Mouse (Mus musculus) stomach, embryonic 14.5 days (tissue): Measurements from ENCODE around the gene Ces1c. TPM values are rescaled to one million over a fixed set of nuclear protein-coding genes. Genes with fewer than 3 reads are reported as not detected.
A peak's percentile ranks its signal among the peaks of the same experiment; 100 is the strongest.

ENCODE experiments used
- ATAC-seq: fragments of 200-750 bp; cut with Nextera tagmentation; 2 replicates; pipeline ENCODE4 v1.8.0; 2017; ENCODE audit warnings: low read depth, moderate TSS enrichment; ENCODE audit not compliant: insufficient number of reproducible peaks, insufficient read depth, low FRiP score
- H3K27ac ChIP-seq: fragments of 300-500 bp; sonication (generic); 2 replicates; pipeline ENCODE4 v1.5.1; 2014; ENCODE audit warnings: mild to moderate bottlenecking, low read length, moderate library complexity, mixed read lengths
- H3K27me3 ChIP-seq: fragments of 300-500 bp; sonication (generic); 2 replicates; pipeline ENCODE4 v1.6.1; 2014; ENCODE audit warnings: low read length, control low read depth, mixed read lengths; ENCODE audit not compliant: control insufficient read depth, insufficient read depth
- H3K36me3 ChIP-seq: fragments of 300-500 bp; sonication (generic); 2 replicates; pipeline ENCODE4 v1.6.1; 2014; ENCODE audit warnings: mild to moderate bottlenecking, control low read depth, low read length, moderate library complexity, mixed read lengths; ENCODE audit not compliant: control insufficient read depth, insufficient read depth
- H3K4me1 ChIP-seq: fragments of 300-500 bp; sonication (generic); 2 replicates; pipeline ENCODE4 v1.6.1; 2014; ENCODE audit warnings: low read length, control low read depth, mixed read lengths; ENCODE audit not compliant: control insufficient read depth, insufficient read depth
- H3K4me2 ChIP-seq: fragments of 300-500 bp; sonication (generic); replicated peaks from 2 replicates; pipeline ENCODE4 v1.6.1; 2014; ENCODE audit warnings: low read depth, low read length, control low read depth
- H3K4me3 ChIP-seq: fragments of 300-500 bp; sonication (generic); 2 replicates; pipeline ENCODE4 v1.5.1; 2014; ENCODE audit warnings: low read depth, low read length, control low read depth
- H3K9ac ChIP-seq: fragments of 300-500 bp; sonication (generic); replicated peaks from 2 replicates; pipeline ENCODE4 v1.6.1; 2014; ENCODE audit warnings: low read depth, mild to moderate bottlenecking, control low read depth, low read length, moderate library complexity, mixed read lengths
- H3K9me3 ChIP-seq: fragments of 300-500 bp; sonication (generic); 2 replicates; pipeline ENCODE4 v1.6.1; 2016; ENCODE audit warnings: low read depth, low read length, control low read depth; ENCODE audit not compliant: control insufficient read depth
- WGBS: fragments of 180-500 bp; shearing (Covaris S2); extraction: QIAGEN DNeasy Blood & Tissue Kit; methylation state at CpG from one replicate; pipeline ENCODE4 v1.1.7; 2014; 5-methylcytosine and 5-hydroxymethylcytosine counted together
- polyA plus RNA-seq: library from polyadenylated mRNA; unstranded; fragments of >200 nt; fragmentation: Nextera tagmentation; extraction: Ambion mirVana; gene quantifications from 2 replicates; pipeline ENCODE4 v1.2.1, GENCODE M21; 2014

The Ces1c gene
- 0.51 and 0.90 TPM in 2 replicates for polyA plus RNA-seq

DNA sequence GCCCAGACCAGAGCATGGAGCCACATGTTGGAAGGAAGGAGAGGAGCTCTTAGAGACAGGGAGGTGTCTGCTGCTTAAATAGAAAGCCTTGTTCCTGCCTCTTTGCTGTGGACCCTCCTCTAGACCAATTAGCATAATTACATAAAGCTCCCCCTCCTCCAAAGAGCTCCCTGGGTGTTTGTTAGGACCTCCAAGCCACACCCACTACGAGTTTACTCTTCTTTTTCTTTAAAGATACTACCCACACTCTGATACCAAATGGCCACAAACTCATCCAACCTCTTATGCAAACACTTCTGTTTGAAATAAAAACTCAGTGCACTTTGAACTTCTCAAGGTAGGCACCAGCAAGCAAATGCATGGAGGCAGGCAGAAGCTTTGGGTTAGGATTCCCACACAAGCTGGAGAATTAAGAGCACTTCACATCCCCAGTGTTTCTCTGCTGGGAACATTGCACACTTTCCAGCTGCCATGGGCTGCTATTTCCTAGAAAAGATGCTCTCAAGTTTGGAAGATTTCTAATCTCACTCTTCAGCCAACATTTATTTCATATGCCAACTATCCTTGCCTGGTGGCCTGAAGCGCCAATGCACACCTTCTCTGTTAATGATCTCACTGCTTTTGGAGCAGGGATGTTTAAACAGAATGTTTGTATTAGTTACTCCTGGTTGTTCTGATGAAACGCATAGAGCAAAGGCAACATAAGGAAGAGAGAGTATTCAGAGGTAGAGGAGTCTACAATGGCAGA, at the start of gene Ces1c:
Ces1c (minus strand) TSS at position 51 of the 748 bp plus-strand sequence.
- no peak for ATAC-seq

GRCm38 (mm10) chr8:93180581-93181129, 49.6 kb upstream of the Ces1c start:
- ATAC-seq = no peak
- Histone ChIP-seq H3K27ac (no peak overlapping the region), H3K9me3 (no peaks in the 10 kb centered on the region), H3K4me3 (no peak overlapping the region), H3K36me3 (no peaks in the 10 kb centered on the region), H3K27me3 (no peaks in the 10 kb centered on the region), H3K9ac (no peak overlapping the region), H3K4me2 (no peak overlapping the region), H3K4me1 (peaks cover 4% of the 10 kb centered on the region; the same call in 1 of the 2 replicates)
- 43% methylated on average over 4 of the region's 4 CpGs for WGBS

More for the DNA sequence above, at the start of gene Ces1c:
- Histone ChIP-seq H3K36me3 (no peaks in the 10 kb centered on the region), H3K9me3 (no peaks in the 10 kb centered on the region), H3K4me1 (no peaks in the 10 kb centered on the region), H3K4me3 (no peak within 1 kb of the TSS), H3K9ac (no peak within 1 kb of the TSS), H3K27ac (no peak within 1 kb of the TSS), H3K27me3 (no peaks in the 10 kb centered on the region), H3K4me2 (no peak within 1 kb of the TSS)
- WGBS = 71% methylated on average over 3 of the region's 3 CpGs

DNA sequence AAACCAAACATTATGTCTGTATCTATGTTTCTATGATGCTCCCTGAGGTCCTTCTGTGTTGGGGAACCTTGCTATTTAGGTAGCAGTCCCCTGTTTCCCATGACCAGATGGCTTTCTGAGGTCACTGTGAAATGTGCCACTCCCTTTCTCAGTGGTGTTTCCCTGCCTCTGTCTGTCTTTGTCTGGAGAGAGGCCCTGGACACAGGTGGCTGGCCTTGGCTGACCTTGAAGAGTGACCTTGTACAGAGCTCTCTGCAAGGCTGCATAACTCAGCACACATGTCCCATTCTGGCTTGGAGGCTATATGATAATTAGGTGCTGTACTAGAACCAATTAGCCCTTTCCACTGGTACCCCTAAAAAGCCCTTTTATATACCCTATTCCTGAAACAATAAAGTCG, 45.5 kb upstream of the Ces1c start:
- H3K4me2 ChIP-seq = no peak overlapping the region
- no peak overlapping the region for H3K4me3 ChIP-seq

DNA sequence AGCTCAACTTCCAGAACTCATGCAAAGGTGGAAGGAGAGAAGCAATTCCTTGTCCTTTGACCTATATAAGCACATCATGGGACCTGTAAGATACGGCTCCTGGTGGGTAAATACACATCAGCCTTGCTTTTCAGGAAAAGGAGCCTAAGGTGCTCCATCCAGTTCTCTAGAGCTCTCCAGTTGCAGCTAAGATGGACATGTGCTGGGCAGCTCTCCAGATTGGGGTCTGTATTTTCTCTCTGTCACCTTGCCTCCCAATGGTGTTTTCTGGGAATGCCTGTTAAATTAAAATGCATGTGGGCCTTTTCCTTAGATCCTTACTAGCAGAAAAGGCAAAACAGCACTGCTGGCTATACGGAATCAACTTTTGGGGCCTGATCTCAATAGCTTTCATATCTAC, 43.5 kb upstream of the Ces1c start:
- no peak overlapping the region for H3K27ac ChIP-seq
- no peak overlapping the region for H3K9ac ChIP-seq
- no peak overlapping the region for H3K4me3 ChIP-seq
- WGBS = 77% methylated on average over 2 of the region's 2 CpGs
- H3K9me3 ChIP-seq = no peaks in the 10 kb centered on the region
- 0 out of 2 replicates have a peak, but pooled peaks cover 3% of the 10 kb centered on the region for H3K4me1 ChIP-seq
- ATAC-seq = no peak
- no peaks in the 10 kb centered on the region for H3K36me3 ChIP-seq
- H3K27me3 ChIP-seq = no peaks in the 10 kb centered on the region
- H3K4me2 ChIP-seq = no peak overlapping the region

More for the DNA sequence above, 45.5 kb upstream of the Ces1c start:
- Histone ChIP-seq H3K27ac (no peak overlapping the region), H3K4me1 (peaks cover 7% of the 10 kb centered on the region; the same call in 1 of the 2 replicates), H3K27me3 (no peaks in the 10 kb centered on the region), H3K9me3 (no peaks in the 10 kb centered on the region), H3K9ac (no peak overlapping the region), H3K36me3 (no peaks in the 10 kb centered on the region)
- no peak for ATAC-seq
- WGBS = 42% methylated on average over 1 of the region's 1 CpGs

GRCm38 (mm10) chr8:93171846-93172590, 40.9 kb upstream of the Ces1c start:
- H3K4me3 ChIP-seq = no peak overlapping the region
- WGBS = 4% methylated on average over 1 of the region's 1 CpGs
- peak; percentile 61; the same call in 1 of the 2 replicates for ATAC-seq
- H3K4me2 ChIP-seq = no peak overlapping the region
- no peak overlapping the region for H3K9ac ChIP-seq
- H3K9me3 ChIP-seq = no peaks in the 10 kb centered on the region
- H3K27me3 ChIP-seq = no peaks in the 10 kb centered on the region
- H3K27ac ChIP-seq = no peak overlapping the region
- 0 out of 2 replicates have a peak, but pooled peaks cover 3% of the 10 kb centered on the region for H3K4me1 ChIP-seq
- H3K36me3 ChIP-seq = no peaks in the 10 kb centered on the region

GRCm38 (mm10) chr8:93163363-93163762, 32.3 kb upstream of the Ces1c start:
- no peak for ATAC-seq
- H3K36me3 ChIP-seq = no peaks in the 10 kb centered on the region
- H3K4me1 ChIP-seq = no peaks in the 10 kb centered on the region
- H3K4me3 ChIP-seq = no peak overlapping the region
- no peak overlapping the region for H3K9ac ChIP-seq
- WGBS = 93% methylated on average over 1 of the region's 1 CpGs
- H3K4me2 ChIP-seq = no peak overlapping the region
- H3K27ac ChIP-seq = no peak overlapping the region
- H3K9me3 ChIP-seq = no peaks in the 10 kb centered on the region
- H3K27me3 ChIP-seq = no peaks in the 10 kb centered on the region

DNA sequence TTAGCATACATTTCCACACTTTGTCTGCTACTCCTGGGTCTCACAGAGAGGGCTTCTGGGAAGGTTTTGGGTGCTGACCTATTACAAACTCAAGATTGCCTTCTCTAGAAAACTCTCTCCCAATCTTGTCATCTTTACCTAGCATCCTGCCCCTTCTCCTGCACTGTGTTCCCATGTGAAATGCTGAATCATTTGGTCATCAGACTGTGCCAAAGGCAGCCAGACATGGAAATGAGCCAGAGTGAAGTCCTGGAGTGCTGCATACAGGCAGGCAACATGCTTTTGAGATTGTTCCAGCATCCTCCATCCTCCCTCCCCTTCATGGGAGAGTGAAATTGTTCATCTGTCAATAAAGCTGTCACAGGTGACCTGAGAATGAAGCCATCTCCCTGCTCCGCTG, 20.3 kb upstream of the Ces1c start:
- H3K4me3 ChIP-seq = no peak overlapping the region
- no peak overlapping the region for H3K9ac ChIP-seq
- H3K4me2 ChIP-seq = no peak overlapping the region
- no peaks in the 10 kb centered on the region for H3K27me3 ChIP-seq
- no peak for ATAC-seq
- H3K9me3 ChIP-seq = no peaks in the 10 kb centered on the region
- no peaks in the 10 kb centered on the region for H3K4me1 ChIP-seq
- no peaks in the 10 kb centered on the region for H3K36me3 ChIP-seq
- 92% methylated on average over 1 of the region's 1 CpGs for WGBS
- no peak overlapping the region for H3K27ac ChIP-seq

DNA sequence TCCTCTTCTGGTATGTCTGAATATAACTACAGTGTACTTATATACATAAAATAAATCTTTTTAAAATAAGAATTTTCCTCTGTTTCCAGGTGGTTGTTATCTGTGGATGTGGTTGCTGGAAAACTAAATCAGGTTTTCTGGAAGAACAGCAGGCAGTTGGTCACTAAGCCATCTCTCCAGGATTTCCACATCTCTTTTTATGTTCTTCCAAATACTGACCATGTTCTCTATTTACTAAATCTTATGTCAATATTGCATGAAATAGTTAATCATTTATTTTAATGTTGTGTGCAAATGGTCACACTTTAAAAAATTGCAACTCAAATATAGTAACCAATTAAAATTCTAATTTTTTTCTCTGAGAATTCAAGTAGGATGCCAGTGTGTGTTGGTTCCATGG, 16.2 kb upstream of the Ces1c start:
- Histone ChIP-seq H3K36me3 (no peaks in the 10 kb centered on the region), H3K27me3 (no peaks in the 10 kb centered on the region), H3K27ac (no peak overlapping the region), H3K9ac (no peak overlapping the region), H3K4me3 (no peak overlapping the region), H3K4me1 (no peaks in the 10 kb centered on the region), H3K4me2 (no peak overlapping the region), H3K9me3 (no peaks in the 10 kb centered on the region)
- ATAC-seq = no peak
